Mouse (Mus musculus) left cerebral cortex, adult 9 months (tissue): ENCODE measurements at regions not wholly inside any gene's neighbourhood (a gene's known extent, or its start where the extent isn't known, plus 50 kb on each side); places are given as distances from the start of the nearest gene placed in this dataset.

Experiments used
- DNase-seq, 2 experiments: peaks; one replicate each; pipeline ENCODE4 v3.0.0; 2022; ENCODE audit warnings: low spot score in 2 of 2

DNA sequence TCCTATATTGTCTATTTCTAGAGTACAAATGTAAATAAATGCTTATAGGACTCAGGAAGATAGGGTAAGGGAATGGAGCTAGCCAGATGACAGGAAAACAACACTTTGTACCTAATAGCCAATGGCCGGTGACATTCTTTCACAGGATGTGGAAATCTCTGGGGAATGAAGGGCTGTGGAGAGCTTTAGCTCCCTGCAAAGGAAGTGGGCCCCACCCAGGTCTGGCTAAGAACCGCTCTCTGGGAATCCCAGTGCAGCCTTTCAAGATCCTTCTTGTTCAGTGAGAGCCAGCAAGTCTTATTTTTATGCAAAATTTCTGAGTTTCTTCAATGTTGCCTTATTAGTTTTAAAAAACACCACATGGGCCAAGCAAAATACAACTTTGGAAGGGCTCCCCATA, 54.7 kb upstream of the Pappa2 start:
- DNase-seq: no peak

DNA sequence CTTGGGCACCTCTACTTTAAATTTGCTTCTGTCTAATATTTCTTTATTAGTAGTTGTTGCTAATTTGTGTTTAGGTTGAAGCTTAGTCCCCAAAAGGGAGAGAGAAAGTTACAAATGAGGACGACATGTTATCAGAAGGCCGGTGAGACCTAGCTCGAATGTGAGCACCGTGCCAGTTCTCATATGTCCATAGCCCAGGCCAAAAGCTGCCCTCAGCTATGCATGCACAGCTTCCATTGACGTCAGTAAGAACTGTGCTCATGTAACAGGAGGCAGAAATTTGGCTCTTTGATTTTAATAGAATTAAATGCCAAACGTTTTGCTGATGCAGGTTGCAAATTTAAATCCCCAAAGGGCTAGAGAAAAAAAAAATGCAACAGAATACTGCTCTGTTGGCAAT, 56.1 kb upstream of the Pappa2 start:
- no peak for DNase-seq

DNA sequence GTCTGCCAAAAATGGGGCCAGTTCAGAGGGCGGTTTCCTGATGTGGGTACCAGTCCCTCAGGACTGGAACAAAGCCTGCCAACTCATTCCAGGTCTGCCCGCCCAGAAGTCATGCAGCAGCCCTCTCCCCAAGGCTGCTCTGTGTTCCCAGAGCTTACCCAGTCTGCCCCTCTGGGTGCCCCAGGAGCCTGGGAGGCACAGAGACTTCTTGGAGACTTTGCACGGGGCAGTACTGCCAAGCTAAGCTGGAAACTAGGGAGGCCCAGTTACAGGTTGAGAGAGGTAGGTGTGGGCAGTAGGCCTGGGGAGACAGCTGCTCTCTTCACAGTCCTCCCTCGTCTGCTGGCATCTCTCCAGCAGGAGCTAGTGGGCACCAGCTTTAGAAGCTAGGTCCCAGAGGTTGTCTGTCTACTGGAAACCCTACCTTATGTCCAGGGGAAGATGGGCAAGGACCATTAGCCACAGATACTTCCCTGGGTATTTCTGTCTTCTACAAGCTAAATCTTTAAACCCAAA, 65.6 kb upstream of the Pappa2 start:
- DNase-seq: no peak

DNA sequence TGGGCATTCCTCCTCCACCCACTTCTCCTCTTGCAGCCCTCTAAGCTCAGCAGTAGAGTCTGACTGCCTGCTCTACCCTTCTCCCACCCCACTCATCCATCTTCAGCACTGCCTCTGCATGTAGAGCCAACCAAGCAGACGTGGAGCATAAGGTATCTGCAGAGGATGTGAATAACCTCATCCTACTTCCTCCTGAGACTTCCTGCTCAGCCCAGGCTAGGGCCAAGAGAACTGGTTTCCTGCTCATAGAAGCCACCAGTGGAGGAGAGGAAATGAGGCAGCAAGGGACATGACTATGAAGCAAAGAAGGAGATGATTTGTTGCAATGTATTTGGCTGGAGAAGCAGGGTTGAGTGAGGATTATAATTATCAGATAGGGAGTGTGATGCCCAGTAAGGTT, 84.7 kb upstream of the Pappa2 start:
- DNase-seq: no peak

DNA sequence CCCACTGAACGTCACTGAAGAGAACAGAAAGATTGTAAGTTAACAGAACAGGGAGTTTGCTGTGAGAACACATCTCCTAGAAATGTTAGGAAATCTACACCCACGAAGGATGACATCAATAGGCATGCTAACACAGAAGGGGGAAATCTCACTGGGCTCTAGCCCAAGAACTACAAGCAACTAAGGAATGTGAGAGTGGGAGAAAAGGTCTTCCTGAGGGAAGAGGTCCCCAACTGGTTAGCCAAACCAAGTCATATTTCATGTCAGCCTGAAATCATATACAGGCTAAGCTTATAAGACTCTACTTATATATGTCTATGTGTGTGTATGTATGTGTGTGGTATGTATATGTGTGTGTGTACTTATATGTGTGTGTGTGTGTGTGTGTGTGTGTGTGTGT, 118.9 kb upstream of the Pappa2 start:
- DNase-seq: no peak

DNA sequence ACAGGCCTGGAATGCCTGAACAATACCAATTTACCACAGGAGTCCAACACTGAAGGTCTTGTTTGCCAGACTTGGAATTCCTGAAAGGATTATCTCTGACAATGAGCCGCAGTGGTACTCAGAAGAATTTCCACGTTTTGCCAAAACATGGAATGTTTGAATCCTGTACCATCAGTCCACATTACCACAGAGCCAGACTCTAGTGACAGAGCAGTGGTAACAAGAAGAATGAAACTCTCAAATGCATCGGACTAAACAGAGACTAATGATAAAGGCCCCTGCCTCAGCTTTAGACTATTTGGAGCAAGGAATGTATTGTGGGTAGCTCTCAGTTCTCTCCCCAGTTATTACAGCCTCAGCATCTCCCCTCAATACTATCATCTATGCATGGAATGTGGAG, 109.9 kb upstream of the Cop1 start:
- no peak for DNase-seq

DNA sequence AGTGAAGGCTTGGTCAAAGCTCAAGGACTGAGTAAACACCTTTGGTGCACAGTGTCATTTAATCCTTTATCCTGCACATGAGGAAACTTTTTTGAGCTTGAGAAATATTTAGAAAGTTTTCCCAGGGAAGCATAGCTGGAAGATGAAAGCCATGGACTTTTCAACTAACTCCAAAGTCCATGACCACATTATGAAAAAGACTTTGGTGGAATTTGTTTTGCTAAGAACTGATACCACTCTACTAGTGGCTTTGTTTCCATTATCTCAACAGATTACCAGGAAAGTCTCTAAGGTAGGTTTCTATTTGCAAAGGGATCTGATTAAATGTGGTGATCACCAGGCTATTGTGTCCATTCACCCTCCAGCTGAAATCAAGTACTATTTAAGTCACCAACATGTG, 107.2 kb upstream of the Cop1 start:
- DNase-seq: no peak

DNA sequence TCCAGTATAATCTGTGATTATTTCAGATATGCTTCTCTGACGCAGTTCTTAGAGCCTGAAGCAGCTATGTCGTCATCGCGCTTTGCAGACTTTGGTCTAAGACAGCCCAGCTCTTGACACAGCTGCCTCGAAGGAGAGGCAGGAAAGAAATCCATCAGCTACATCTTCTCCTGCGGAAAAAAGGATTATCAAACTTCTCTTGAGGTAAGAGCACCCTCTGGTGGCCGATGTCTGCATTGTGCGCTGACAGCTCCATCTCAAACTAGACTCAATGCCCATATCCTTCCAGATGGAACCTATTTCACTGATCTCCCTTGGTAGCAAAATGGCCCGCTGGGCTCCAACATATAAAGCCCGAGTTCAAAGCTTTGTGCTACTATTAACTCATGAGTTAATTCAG, 96.8 kb upstream of the Cop1 start:
- peak; percentile 13 to 84 for DNase-seq

DNA sequence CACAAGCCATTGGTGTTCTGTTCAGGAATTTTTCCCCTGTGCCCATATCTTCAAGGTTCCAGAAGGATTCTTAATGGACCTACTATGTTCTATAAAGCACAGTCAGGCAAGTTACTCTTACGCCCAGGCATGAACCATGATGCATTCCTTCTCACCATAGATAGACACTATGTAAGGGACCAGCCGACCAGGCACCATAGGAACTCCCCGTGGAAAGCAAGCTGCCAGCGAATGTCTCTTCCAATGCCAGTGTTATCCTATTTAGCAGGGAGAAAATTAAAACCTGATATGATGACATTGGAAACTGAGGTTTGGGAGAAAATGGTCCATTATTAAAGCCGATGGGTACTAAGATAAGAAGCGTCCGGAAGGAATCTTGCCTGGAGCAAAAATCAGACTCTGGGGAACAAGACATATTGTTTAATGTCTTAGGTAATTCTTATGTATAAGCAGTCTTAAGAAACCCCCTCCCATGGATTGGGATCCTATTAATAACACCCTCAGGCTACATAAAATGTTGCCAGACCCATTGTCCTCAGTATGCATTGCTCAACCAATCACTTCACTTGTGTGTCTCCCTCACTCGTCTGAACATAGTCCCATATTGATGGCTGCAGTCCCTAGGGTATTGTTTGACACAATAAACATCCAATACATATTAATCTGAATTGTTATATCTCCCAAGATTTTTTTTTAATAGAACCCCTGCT, 84.2 kb upstream of the Cop1 start:
- no peak for DNase-seq

DNA sequence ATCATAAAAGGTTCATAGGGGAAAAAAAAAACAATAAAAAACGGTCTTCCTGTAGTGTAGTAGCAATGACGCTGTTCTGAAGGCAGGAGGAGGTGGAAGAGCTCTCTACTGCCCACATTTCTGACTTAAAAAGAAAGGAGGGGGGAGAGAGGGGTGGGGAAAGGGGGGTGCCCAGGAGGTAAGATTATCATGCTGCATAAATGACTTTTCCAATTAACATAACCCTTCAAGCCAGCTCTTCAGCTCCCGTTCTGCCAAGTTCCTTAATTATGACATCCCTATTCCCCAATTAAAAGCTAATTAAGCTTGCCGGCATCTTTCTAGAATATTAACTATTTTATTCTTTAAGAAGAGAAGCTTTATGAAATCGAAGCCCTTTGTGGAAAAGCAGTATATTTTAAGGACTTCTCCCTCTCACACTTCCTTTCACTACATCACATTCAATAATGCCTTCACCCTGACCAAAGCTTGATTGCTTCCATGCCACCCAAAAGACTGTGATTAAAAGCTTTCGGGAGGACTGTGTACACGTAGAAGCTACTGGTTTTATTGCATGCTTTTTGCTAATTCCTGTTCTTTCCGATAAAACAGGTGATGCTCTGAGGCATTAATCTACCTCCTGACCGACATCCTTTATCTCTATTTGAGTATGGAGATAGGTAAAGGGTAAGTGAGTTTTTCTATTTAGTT, 83.5 kb upstream of the Cop1 start:
- DNase-seq: no peak

DNA sequence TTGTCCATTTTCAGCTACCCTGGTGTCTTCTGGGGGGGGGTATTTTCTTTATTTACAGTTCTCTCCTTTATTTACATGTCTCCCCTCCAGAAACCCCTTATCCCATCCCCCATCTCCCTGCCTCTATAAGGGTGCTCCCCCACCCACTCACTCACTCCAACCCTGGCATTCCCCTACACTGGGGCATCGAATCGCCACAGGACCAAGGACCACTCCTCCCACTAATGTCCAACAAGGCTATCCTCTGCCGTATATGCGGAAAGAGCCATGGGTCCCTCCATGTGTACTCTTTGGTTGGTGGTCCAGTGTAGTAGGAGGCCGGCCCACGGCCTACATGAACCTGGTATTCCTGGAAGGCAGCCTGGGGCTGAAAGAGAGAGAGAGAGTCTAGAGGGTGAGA, 82.9 kb upstream of the Cop1 start:
- no peak for DNase-seq

DNA sequence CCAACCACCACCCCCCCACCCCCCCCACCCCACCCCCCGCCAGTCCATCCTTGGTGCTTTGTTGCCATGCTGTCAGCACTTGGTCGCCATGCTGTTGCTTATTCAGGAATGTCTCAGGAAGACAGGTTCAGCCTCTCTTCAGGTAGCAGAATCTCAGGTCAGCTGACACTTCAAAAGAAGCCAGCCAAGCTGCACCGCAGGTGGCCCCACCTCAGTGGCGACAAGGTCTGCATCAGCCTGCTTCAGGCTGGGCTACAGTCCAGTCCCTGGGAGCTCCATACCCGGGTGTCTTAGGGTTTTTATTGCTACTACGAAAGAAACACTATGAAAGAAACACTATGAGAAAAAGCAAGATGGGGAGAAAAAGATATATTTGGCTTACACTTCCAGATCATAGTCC, 82.4 kb upstream of the Cop1 start:
- DNase-seq: no peak

DNA sequence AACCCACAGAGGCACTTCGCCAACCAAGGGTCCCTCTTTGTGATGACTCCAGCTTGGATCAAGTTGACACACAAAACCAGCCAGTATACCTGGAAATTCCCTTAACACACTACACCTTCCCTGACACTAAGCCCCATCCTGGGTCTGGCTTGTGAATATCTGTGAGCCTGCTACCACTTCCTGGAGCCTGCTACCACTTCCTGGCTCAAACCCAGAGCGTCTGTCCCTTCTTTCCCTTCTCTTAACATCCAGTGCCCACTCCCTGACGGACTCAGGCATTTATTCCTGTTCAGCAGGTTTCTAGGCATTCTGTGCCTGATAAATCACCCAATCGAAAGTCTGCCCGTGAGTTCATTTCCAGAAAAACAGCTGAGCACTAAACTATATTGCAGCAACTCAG, 81.8 kb upstream of the Cop1 start:
- DNase-seq: no peak

DNA sequence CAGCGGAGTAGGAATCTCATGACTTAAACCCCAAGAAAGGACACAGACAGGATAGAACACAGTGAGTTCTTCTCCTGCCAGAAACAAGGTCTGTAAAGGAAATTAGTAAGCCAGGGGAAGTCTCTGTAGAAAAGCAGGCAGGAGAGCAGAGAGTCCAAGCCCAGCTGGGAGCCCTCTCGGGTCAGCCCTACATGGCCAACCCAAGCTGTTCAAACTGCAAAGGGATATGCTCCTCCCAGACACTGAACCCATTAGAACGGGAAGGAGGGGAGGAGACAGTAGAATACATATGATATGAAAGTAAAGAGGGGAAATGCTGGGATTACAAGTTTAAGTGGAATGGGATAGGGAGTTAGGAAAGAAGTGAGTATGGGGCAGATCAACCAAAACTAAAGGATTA, 75.7 kb upstream of the Cop1 start:
- DNase-seq: no peak

DNA sequence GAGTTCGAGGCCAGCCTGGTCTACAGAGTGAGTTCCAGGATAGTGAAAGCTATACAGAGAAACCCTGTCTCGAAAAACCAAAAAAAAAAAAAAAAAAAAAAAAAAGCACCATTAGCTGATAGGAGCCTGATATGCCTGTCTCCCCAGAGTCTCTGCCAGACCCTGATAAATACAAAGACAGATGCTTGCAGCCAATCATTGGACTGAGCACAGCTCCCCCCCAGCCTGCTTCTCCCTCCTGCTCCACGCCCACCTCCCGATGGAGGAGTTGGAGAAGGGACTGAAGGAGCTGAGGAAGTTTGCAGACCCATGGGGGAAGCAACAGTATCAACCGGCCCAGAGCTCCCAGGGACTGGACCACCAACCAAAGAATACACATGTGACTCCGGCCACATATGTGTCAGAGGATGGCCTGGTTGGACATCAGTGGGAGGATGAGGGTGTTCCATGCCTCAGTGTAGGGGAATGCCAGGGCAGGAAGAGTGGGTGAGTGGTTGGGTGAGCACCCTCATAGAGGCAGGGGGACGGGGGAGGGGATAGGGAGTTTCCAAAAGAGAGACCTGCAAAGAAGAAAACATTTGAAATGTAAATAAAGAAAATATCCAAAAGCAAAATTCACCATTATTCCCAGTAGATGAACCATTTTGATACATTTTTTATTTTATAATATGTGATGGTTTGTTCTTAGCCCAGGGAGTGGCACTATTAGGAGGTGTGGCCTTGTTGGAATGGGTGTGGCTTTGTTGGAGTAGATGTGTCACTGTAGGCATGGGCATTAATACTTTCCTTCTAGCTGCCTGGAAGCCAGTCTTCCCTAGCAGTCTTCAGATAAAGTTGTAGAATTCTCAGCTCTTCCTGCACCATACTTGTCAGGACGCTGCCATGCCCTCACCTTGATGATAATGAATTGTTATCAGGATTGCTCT, 71.8 kb upstream of the Cop1 start:
- no peak for DNase-seq

DNA sequence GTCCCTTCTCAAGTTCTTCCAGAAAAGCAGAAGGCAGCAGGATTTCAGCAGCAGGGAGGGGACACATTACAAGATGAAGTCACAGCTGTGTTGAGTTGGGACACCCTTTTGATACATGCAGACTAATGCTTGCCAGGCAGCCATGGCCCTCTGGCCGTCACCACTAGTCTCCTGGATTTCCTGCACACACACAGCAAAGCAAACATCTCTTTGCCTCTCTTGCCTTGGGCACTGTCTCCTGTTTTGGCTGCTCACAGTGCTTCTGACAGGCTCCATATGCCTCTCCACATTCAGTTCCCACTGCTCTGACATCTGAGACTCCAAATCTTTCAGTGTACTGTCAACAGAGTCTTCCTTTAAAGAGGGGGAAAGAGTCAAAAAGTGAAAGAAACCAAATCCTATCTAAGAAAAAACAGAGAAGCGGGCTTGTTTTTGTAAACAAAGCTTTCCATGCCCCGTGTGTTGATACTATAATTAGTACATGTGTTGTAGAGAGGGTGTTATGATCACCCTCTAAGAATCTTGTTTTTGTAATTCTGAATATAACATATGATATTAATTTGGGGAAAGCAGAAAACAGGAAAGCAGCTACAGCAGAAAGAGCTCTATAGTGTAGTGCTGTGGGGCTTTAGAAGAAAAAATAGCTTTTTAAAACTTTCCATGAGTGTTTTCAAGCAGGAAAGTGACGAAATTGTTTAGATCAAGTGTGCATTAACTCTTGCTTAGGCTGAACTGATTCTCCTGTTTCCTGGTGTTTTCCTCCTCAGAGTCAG, 68.8 kb upstream of the Cop1 start:
- peak in 1 of 2 experiments; percentile 3 for DNase-seq

DNA sequence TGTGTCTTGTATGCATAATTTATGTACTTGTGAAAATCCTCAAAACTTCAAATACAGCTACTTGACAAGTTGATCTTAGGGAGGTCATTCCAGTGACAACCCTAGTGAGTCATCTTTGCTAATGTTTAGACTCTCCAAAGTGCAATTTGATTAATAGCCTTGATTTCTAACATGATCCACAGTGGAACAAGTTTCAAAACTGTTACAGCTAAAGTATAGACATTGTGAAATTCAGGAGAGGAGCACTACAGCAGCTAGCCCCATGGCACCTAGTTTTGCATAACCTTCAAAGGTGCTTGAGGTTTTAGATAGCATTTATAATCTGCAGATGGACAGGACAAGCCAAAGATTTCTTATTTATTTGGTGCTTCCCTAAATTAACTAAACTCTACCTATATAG, 50.1 kb upstream of the Cop1 start:
- DNase-seq: no peak
